Mouse (Mus musculus) B cell, adult 2 months (primary cell): Measurements from ENCODE around the gene Sin3b.
"Not testable (repeated sequence)": the region's sequence is repeated elsewhere in the genome, so short reads cannot be mapped to it uniquely, and the experiment has no call there.

ENCODE experiments used
- DNase-seq, 2 experiments: peaks; one replicate each; pipeline ENCODE4 v3.0.0; 2022

Sin3b gene

GRCm38 (mm10) chr8:72722769-72723650, at the start of gene Sin3b:
Gene Sin3b, plus strand, starts transcription at chr8:72723285.
- DNase-seq, result peak; percentile 99

GRCm38 (mm10) chr8:72674184-72674583, 48.9 kb upstream of the Sin3b start:
- DNase-seq, result no peak

- no peak for DNase-seq
Measured at GRCm38 (mm10) chr8:72676436-72676835, 46.6 kb upstream of the Sin3b start.

GRCm38 (mm10) chr8:72676844-72677243, 46.2 kb upstream of the Sin3b start:
- DNase-seq, result not testable (repeated sequence)

- no peak for DNase-seq
Measured at GRCm38 (mm10) chr8:72677331-72677730, 45.8 kb upstream of the Sin3b start.

GRCm38 (mm10) chr8:72680133-72680532, 43.0 kb upstream of the Sin3b start:
- peak; percentile 44 to 52 for DNase-seq

- DNase-seq, result no peak
Measured at GRCm38 (mm10) chr8:72682051-72682687, 40.9 kb upstream of the Sin3b start.

GRCm38 (mm10) chr8:72683010-72683521, 40.0 kb upstream of the Sin3b start:
- DNase-seq, result no peak

- DNase-seq, result not testable (repeated sequence)
Measured at GRCm38 (mm10) chr8:72683572-72684099, 39.4 kb upstream of the Sin3b start.

GRCm38 (mm10) chr8:72698349-72698926, 24.6 kb upstream of the Sin3b start:
- no peak for DNase-seq

GRCm38 (mm10) chr8:72712569-72712968, 10.5 kb upstream of the Sin3b start:
- no peak for DNase-seq

- no peak for DNase-seq
Measured at GRCm38 (mm10) chr8:72716594-72716993, 6.5 kb upstream of the Sin3b start.

- no peak for DNase-seq
Measured at GRCm38 (mm10) chr8:72720541-72720940, 2.5 kb upstream of the Sin3b start.

- no peak for DNase-seq
Measured at GRCm38 (mm10) chr8:72723651-72724001, 541 bp downstream of the Sin3b start.

GRCm38 (mm10) chr8:72728636-72729035, 5.6 kb downstream of the Sin3b start:
- DNase-seq, result no peak

GRCm38 (mm10) chr8:72735001-72735400, 11.9 kb downstream of the Sin3b start:
- no peak for DNase-seq

GRCm38 (mm10) chr8:72736868-72737267, 13.8 kb downstream of the Sin3b start:
- no peak for DNase-seq

- DNase-seq, result peak; percentile 57 to 58
Measured at GRCm38 (mm10) chr8:72746061-72746460, 23.0 kb downstream of the Sin3b start.

- DNase-seq, result no peak
Measured at GRCm38 (mm10) chr8:72749846-72750245, 26.8 kb downstream of the Sin3b start.

- DNase-seq, result no peak
Measured at GRCm38 (mm10) chr8:72750266-72750665, 27.2 kb downstream of the Sin3b start.

- DNase-seq, result no peak
Measured at GRCm38 (mm10) chr8:72751126-72751525, 28.0 kb downstream of the Sin3b start.

GRCm38 (mm10) chr8:72752289-72752688, 29.2 kb downstream of the Sin3b start:
- no peak for DNase-seq

GRCm38 (mm10) chr8:72753165-72753564, 30.1 kb downstream of the Sin3b start:
- no peak for DNase-seq
